Mouse (Mus musculus): ENCODE measurements around the gene Mgat3.

- TF ChIP-seq CTCF (IDR thresholded peaks at IDR 0.05; ENCODE audit: low read depth) (no peak), EP300 (optimal IDR thresholded peaks at IDR 0.05) (peak; percentile 12)
Observed at GRCm38 (mm10) chr15:80256656-80257601, 83.4 kb downstream of the Mgat3 start.
